Mouse (Mus musculus): ENCODE data around the gene Mgea5. TPM values are rescaled to one million over a fixed set of nuclear protein-coding genes. Genes with fewer than 3 reads are reported as not detected.

Gene Mgea5
- total RNA-seq, 2 experiments from 2014 or later = 26.2 to 31.1 TPM

GRCm38 (mm10) chr19:45802702-45803101, 19.1 kb upstream of the Mgea5 start:
- DNase-seq = no peak
- intact Hi-C loops (cut with DNase I) = no loop called here

- intact Hi-C loops (cut with DNase I) = no loop called here
These were observed 13.2 kb upstream of the Mgea5 start for GRCm38 (mm10) chr19:45796879-45797278.

DNA sequence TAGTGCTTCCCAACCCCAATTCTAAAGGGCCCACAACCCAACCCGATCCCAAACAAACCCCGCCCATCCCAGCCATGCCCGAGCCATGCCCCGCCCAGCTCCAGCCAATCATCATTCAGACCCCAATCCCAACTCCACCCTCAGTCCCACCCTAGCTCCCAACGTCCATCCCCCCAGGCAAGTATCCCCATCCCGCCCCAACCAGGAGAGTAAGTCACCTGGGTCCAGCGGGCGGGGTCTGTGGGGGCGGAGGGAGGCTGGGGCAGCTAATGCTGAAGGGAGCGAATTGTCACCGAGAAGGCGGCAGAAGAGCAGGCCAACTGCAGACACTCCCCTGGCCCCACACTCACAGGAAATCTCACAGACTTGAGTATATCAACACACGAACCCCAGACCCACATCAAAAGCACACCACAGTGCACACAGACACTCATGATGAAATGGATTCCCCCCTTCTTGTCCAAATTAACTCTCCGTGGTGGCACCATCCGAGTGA, 12.5 kb upstream of the Mgea5 start:
- no peak for DNase-seq
- intact Hi-C loops (cut with DNase I) = no loop called here

More at GRCm38 (mm10) chr19:45796879-45797278, 13.2 kb upstream of the Mgea5 start:
- no peak for DNase-seq

DNA sequence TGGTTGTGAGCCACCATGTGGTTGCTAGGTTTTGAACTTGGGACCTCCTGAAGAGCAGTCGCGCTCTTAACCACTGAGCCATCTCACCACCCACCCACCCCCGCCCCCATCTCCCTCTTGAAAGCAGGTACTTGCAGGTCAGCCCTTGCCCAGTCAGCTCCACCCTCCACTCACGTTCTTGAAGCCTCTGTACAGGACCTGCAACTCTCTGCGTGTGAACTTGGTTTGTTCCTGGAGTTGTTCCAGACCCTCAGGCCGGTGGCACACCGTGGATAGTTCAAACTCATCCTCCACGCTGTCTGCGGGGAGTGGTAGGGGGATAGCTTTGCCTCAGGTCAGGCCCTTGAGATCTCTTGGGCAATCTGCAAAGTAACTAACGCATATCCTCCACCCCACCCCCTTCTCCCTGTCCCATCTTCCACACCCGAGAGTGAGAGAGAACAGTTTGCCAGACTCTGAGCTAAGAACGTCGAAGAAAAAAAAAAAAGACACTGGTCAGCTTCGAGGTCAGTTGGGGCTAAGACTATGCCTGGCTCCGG, 11.8 kb upstream of the Mgea5 start:
- no peak for DNase-seq
- intact Hi-C loops (cut with DNase I) = no loop called here

DNA sequence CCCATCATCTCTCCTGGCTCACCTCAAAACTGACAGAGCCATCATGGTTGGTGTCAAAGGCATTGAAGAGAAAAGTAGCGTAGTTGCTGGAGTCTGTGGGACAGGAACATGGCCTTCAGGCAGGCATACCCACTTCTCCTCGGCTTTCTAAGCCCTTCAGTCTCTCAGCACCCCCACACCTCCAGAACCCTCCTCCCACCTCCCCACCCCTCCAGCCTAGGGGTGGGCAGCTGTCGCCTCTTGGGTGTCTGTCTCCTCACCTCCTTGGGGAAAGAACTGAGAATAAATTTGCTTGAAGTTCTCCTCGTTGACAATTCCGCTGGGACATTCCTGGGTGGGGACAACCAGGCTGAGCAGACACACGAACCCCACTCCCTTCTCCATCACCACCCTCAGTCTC, 11.1 kb upstream of the Mgea5 start:
- DNase-seq = no peak
- intact Hi-C loops (cut with DNase I) = no loop called here

GRCm38 (mm10) chr19:45792404-45792803, 8.8 kb upstream of the Mgea5 start:
- intact Hi-C loops (cut with DNase I) = no loop called here
- no peak for DNase-seq

DNA sequence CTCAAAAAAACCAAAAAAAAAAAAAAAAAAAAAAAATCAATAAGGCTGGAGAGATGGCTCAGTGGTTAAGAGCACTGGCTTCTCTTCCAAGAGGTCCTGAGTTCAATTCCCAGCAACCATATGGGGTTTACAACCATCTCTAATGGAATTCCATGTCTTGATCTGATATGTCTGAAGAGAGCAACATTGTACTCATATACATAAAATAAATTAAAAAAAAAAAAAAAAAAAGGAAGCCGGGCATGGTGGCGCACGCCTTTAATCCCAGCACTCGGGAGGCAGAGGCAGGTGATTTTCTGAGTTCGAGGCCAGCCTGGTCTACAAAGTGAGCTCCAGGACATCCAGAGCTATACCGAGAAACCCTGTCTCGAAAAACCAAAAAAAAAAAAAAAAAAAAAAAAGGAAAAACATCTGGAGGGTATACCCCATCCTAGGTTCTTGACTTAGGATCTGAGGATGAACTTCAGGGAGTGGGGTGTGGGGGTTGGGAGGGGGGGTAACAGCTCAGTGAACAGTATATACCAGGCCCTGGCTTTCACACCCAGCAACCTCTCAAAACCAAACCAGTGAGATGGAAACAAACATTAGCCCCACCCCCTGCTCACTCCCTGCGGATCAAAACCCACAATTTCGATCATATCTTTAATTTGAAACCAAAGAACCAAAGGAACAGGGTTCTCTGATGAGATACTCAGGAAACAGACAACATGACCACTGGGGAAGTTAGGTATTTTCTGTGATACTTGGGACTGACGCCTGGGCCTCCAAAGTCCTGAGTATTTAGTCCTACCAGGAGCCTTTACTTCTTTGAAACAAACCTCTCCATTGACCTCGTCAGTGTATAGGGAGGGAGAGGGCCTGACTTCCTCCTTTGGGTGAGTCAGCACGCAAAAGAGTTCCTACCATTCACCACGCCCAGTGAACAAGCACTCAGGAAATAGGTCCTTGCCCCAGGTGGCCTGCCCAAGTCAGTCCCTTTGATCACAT, 6.5 kb upstream of the Mgea5 start:
- no peak for DNase-seq
- intact Hi-C loops (cut with DNase I) = no loop called here

GRCm38 (mm10) chr19:45789365-45789764, 5.7 kb upstream of the Mgea5 start:
- DNase-seq = no peak
- intact Hi-C loops (cut with DNase I) = no loop called here

DNA sequence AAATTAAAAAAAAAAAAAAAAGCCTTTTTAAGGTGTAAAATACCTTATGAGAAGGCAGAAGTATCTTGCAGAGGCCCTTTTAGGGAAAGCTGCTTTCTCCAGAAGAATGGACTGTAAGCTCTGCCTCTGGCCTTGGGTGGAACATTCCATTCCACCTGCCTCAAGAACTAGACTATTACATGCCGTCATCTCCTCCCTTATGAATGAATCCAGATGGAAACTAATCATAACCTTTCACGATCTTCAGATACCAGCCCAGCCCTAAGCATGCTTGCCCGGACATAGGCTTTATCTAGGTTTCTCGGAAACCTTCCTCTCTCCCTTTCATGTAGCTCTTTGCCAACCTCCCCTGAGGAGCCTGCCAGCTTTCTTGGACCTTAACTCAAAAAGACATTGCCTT, 4.7 kb upstream of the Mgea5 start:
- intact Hi-C loops (cut with DNase I) = no loop called here
- no peak for DNase-seq

DNA sequence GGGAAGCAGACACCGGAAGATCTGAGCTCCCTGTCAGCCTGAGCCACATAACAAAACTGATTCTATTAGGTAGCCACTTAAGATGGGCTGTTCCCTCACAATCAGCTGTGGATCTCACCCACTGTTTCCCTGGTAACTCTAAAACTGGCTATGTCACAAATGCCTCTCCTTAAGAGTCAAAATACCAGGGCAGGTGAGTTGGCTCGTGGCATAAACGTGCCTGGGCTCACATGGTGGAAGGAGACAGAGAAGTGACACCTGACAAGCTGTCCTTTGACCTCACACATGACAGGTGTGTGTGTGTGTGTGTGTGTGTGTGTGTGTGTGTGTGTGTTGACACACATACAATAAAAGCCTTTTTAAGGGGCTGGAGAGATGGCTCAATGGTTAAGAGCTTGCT, 3.8 kb upstream of the Mgea5 start:
- intact Hi-C loops (cut with DNase I) = no loop called here
- DNase-seq = no peak

- intact Hi-C loops (cut with DNase I) = no loop called here
These were observed 1.8 kb upstream of the Mgea5 start for GRCm38 (mm10) chr19:45785470-45785869.

DNA sequence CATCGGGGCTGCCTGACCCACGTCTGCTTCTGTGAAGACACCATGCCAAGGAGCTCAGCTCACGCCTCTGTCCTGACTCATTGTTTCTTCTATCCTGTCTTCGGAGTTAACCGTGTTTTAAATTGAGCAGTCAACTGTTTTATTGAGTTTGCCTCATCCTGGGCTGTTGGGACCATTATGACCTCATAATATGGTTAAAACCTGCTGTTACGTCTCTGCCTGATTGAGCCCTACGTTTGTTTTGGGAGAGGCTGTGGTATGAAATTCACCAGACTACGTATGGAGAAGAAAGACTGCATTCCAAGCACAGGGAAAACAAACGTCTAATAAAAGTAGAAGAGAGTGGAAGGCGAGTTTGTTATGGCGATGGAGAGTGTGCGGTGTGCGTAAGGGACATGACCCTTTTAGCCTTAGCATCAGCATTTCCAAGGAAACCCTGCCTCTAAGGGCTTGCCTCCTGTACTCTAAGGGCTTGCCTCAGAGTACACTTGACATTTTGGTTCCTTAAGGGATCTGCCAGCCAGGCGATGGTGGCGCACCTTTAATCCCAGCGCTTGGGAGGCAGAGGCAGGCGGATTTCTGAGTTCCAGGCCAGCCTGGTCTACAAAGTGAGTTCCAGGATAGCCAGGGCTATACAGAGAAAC, 418 bp upstream of the Mgea5 start:
- no peak for DNase-seq

More at GRCm38 (mm10) chr19:45785470-45785869, 1.8 kb upstream of the Mgea5 start:
- DNase-seq = no peak

DNA sequence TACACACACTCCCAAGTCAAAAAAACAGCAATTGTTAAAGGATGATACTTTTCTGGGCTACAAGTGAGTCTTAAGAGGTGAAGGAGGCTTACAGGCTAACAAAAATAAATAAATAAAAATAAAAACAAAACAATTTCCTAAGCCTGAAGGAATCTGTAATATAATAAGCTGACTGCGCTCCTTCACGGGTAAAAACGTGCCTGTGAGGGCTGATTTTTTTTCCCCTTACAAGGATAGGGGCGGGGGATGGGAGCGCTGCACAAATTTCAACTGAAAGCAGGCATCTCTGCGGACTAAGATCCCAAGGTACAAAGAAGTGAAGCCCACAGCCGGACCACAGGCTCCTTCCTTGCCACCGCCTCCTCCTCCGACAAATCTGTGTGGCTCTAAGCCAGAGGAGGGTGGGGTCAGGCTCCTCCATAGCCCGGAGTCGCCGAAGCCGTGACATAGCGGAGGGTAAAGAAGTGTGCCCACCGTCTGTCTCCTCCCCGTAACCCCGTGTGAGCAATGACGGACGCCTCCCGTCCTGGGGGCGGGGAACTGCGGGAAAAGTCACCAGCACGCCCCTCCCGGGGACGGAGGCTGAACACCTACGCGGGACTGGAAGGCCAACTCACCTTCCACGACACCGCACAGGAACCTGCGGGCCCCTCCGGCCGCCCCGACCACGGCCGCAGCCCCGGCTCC, 1.2 kb downstream of the Mgea5 start:
- intact Hi-C loops (cut with DNase I) = no loop called here
- DNase-seq = peak; percentile 52 to 55

More for the DNA sequence above, 418 bp upstream of the Mgea5 start:
- intact Hi-C loops (cut with DNase I) = no loop called here

DNA sequence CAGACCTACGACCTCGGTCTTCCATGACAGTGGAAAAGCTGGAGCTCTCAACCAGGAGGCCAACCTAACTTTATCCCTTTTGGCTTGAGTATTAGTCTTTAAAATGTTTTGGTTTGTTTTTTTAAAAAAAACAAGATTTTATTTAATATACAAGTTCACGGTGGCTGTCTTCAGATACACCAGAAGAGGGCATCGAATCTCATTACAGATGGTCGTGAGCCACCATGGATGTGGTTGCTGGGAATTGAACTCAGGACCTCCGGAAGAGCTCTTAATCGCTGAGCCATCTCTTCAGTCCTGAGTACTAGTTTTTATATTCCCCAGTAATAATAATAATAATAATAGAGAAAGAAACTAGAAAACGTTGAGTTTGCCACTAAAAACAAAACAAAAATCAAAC, 2.0 kb downstream of the Mgea5 start:
- intact Hi-C loops (cut with DNase I) = no loop called here
- DNase-seq = no peak

DNA sequence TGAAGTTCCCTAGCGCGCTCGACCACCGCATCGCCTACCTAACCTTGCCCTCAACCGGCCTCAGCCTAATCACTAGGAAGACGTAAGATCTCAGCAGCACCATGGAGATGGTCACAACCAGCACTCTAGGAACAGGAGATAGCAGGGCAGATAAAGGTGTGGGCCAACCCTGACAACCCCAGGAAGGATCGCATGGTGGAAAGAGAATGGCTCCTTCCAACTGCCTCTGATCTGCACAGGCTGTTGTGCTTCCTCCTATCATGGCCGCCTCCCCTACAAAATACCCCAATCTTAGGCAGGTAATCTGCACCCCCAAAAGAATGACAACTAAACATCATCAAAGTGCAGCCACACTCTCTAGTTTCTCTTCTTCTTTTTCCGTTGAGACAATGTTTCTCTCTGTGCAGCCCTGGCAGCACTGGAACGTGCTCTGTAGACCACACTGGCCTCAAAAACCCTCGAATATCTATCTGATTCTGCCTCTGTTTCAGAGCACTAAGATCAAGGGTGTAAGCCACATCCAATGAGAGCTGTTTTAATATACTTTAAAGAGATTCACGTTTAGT, 3.2 kb downstream of the Mgea5 start:
- intact Hi-C loops (cut with DNase I) = no loop called here

DNA sequence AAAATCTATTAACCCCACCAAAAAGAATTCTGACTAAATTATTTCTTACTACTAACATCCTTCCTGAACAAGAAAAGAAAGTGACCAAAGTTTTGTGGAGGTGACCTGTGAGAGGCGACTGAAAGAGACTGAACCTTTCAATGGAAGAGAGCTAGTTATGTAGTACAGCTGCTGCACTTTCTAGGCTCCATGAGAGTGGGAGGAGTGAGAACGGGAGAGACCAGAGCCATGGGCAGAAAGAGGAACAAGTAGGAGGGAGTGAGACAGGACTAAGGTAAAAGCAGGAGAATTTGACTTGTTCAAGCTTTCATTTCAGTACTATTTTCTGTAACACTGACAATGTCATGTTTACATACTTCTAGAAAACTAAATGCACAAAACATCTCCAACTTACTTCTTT, 8.2 kb downstream of the Mgea5 start:
- intact Hi-C loops (cut with DNase I) = no loop called here

More for the DNA sequence above, 3.2 kb downstream of the Mgea5 start:
- DNase-seq = no peak

GRCm38 (mm10) chr19:45771501-45771900, 12.1 kb downstream of the Mgea5 start:
- intact Hi-C loops (cut with DNase I) = no loop called here
- DNase-seq = no peak

More for the DNA sequence above, 8.2 kb downstream of the Mgea5 start:
- no peak for DNase-seq

DNA sequence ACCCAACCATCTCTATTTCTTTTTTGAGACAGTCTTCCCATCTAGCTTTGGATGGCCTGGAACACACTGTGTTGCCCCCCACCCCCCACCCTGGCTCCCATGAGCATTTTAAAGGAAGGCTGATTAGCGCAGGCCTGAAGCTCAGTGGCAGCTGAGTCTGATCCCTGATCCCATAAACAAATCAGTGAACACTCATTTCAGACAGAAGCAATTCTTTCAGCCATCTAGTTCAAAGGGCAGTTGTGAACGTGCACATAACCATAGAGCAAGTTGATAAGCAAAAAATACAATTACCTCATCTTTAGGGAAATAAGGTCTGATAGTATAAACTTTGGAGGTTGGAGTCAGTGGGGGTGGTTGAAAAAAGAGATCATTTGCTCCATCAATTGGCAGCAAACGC, 22.8 kb downstream of the Mgea5 start:
- no peak for DNase-seq
- intact Hi-C loops (cut with DNase I) = no loop called here

DNA sequence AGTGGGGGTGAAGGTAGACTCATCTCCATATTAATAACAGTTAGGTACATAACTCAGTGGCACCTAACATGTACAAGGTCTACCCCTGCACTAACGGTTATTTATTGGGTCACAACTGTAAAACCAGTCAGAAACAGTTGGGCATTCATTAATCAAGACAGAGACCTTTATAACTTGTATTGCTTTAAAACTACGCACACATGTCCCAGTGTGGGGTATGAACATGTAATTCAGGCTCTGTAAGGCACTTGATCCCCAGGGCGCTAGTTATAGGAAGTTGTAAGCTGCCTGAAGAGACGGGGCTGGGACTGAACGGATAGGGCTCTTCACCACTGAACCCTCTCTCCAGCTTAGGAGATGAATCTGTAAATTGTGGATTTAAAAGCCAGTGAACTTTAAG, 25.0 kb downstream of the Mgea5 start:
- intact Hi-C loops (cut with DNase I) = no loop called here
- DNase-seq = no peak

DNA sequence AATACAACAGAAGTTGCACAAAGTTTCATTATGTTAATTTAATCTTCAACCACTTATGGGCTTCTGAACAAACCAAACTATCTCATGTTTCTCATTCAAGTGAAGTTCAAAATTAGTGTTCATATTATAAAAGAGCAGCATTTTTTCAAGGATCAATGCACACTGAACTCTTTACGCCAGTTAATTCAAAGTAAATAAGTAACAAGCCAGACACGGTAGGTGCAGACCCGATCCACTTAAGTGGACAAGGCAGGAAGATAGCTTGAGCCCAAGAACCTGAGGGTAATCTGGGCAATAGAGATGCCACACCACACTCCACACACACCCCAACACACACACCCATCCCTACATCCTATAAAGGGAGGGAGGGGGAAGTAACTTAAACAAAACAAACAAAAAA, 30.1 kb downstream of the Mgea5 start:
- no peak for DNase-seq
- intact Hi-C loops (cut with DNase I) = no loop called here

All from gastrocnemius, postnatal 36 days (tissue).